Mouse (Mus musculus) olfactory bulb, adult 2 months (tissue): ENCODE data around the gene Lamtor5.

Experiments
- CTCF ChIP-seq: fragments of 200-500 bp; IDR thresholded peaks from 2 replicates; pipeline ENCODE4 v1.5.1; 2012; ENCODE audit warnings: low read depth, mild to moderate bottlenecking, low read length, moderate library complexity; ENCODE audit not compliant: insufficient read depth
- POLR2A ChIP-seq: fragments of 200-500 bp; IDR thresholded peaks from 2 replicates; pipeline ENCODE4 v1.6.1; 2012; ENCODE audit warnings: mild to moderate bottlenecking, low read depth, low read length, moderate library complexity; ENCODE audit not compliant: insufficient read depth

- TF ChIP-seq POLR2A = no peak
- no peak for TF ChIP-seq CTCF
These were observed 44.7 kb upstream of the Lamtor5 start for GRCm38 (mm10) chr3:107233945-107234344.
